In genomic region chr11:97874396-97874795, GRCm38 (mm10) we compare ENCODE assay signal across 27 mouse cellular contexts. TPM values are rescaled to one million over a fixed set of nuclear protein-coding genes. Genes with fewer than 3 reads are reported as not detected.
"Had no signal": no experiment of that assay in that cellular context is flagged by ENCODE, and none has a peak within 500 bp of the region (broad histone marks: within the 10 kb centered on the region; RNA-seq: fewer than 3 reads in every experiment).

No protein-coding gene starts in this region.

- H3K9ac ChIP-seq: heart, embryonic 12.5 days; hindbrain, embryonic 12.5 days; hindbrain, embryonic 14.5 days; intestine, embryonic 15.5 days; limb, embryonic 12.5 days; liver, embryonic 13.5 days had no signal

- ATAC-seq: hindbrain, embryonic 16.5 days; inflammation-experienced regulatory T-cells, adult 6 months; intestine, embryonic 15.5 days; intestine, postnatal 0 days had no signal

- DNase-seq: gastrocnemius, adult 2 months; gastrocnemius, postnatal 10 days; gastrocnemius, postnatal 25 days; heart, adult 18-20 months; heart, postnatal 10 days; heart, postnatal 4 days; kidney, adult 18-20 months; kidney, adult 8-10 months; kidney, postnatal 10 days; kidney, postnatal 25 days; kidney, postnatal 4 days; layer of hippocampus, adult 9-11 months; liver; liver, embryonic 13.5 days had no signal

- H3K4me2 ChIP-seq: heart, embryonic 12.5 days; hindbrain, embryonic 12.5 days; hindbrain, embryonic 14.5 days; intestine, embryonic 15.5 days; limb, embryonic 12.5 days; liver, embryonic 11.5 days; liver, embryonic 13.5 days had no signal

- H3K4me1 ChIP-seq: heart, embryonic 10.5 days; heart, embryonic 12.5 days; hindbrain, embryonic 10.5 days; hindbrain, embryonic 12.5 days; intestine, embryonic 15.5 days; liver, embryonic 13.5 days had no signal

- H3K9me3 ChIP-seq: heart, embryonic 10.5 days; heart, embryonic 12.5 days; hindbrain, embryonic 10.5 days; hindbrain, embryonic 12.5 days; intestine, embryonic 15.5 days; limb, embryonic 10.5 days; limb, embryonic 12.5 days; liver, embryonic 13.5 days had no signal

- H3K27me3 ChIP-seq: heart, embryonic 12.5 days; hindbrain, embryonic 12.5 days; intestine, embryonic 15.5 days; limb, embryonic 12.5 days; liver, embryonic 13.5 days had no signal

- H3K4me3 ChIP-seq: gastrocnemius, adult 2 months; heart, embryonic 10.5 days; heart, embryonic 12.5 days; hindbrain, embryonic 10.5 days; hindbrain, embryonic 12.5 days; intestine, embryonic 15.5 days; limb, embryonic 10.5 days; limb, embryonic 12.5 days; liver, embryonic 13.5 days had no signal

- H3K36me3 ChIP-seq: heart, embryonic 10.5 days; heart, embryonic 12.5 days; hindbrain, embryonic 10.5 days; hindbrain, embryonic 12.5 days; intestine, embryonic 15.5 days; limb, embryonic 10.5 days; limb, embryonic 12.5 days; liver, embryonic 13.5 days had no signal

- H3K27ac ChIP-seq: gastrocnemius, adult 2 months; heart, embryonic 10.5 days; hindbrain, embryonic 10.5 days; hindbrain, embryonic 12.5 days; hindbrain, embryonic 14.5 days; intestine, embryonic 15.5 days; limb, embryonic 10.5 days; limb, embryonic 12.5 days; liver, embryonic 13.5 days had no signal

RNA-seq across cellular contexts. Expression of gene B230217C12Rik, which starts 33.8 kb away (rescaled TPM):
- total RNA-seq: granulocyte monocyte progenitor cell, adult 5-6 weeks had no signal
